Mouse (Mus musculus) embryo, embryonic 10 days (tissue): ENCODE measurements around the gene Gfer.

ENCODE experiments used
- DNase-seq: peaks from one replicate; pipeline ENCODE4 v3.0.0-alpha.2; 2015; ENCODE audit warnings: low spot score

Gene Gfer

DNA sequence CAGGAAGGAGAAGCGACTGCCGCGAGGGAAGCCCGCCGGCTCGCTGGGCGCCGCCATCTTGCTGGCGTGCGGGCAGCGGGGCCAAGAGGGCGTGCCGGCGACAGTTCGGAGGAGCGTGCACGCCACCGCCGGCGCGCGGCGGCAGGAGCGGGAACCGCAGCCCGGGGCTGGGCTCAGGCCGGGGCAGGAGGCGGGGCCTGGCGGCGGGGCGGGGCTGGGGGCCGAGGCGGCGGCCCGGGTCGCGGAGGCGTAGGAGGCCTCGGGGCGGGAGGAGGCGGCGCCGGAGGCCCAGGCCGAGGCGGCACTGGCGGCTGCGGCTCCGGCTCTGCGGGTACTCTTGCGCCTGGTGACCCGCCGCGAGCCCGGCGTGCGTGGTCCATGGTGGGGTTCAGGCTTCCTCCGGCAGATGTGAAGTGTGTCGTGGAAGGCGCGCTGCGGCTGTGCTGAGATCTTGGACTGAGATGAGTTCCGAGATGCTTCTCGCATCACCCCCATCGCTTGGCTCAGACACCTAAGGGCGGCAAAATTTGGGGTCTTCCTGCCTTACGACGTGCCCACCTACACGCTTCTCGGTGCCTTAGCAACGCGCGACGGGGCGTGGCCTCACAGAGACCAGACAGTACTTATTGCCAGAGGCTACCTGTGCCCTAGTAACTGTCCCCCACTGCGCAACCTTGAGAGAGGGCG, at the start of gene Gfer, which contains the start of gene Noxo1:
Gene Gfer, minus strand, starts transcription at position 146 of the 687 bp plus-strand sequence.
Gene Noxo1, plus strand, starts transcription at position 224 of the 687 bp plus-strand sequence.
- peak; percentile 90 for DNase-seq

GRCm38 (mm10) chr17:24744381-24744780, 48.4 kb upstream of the Gfer start:
- no peak for DNase-seq

DNA sequence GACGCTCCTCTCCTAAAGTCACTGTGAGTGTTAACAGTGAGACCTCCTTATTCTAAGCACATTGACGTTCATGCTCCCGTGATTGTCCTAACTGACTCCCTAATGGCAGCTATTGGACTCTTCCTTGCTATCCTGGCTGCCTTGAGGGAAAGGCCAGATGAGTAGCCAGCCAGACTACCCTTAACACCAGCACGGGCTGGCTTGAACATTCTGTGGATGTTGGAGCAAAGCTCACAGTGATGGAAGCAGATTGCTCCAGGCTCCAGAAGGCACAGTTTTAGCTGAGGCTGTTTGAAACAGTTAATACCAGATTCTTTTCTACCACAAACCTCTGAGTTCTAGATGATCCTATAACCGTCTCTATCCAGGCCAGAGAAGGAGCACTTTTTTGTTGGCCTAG, 47.9 kb upstream of the Gfer start:
- DNase-seq = no peak

DNA sequence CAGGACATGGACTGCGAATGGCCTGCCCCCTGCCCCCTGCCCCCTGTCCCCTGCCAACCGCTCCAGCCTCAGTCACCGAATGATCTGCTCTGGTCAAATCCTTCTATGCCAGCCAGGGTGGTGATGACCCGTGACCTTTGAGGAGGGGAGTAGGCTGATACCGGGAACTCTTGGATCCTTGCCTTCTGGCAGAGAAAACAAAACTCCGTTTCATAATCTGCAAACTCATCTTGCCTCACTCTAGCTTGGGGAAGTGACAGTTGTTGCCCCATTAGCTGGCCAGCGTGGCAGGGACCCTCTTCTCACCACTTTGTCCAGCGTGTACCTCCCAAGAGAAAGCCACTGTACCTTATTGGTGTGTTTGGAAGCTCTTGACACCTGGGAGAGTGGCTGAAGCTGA, 46.4 kb upstream of the Gfer start:
- DNase-seq = no peak

DNA sequence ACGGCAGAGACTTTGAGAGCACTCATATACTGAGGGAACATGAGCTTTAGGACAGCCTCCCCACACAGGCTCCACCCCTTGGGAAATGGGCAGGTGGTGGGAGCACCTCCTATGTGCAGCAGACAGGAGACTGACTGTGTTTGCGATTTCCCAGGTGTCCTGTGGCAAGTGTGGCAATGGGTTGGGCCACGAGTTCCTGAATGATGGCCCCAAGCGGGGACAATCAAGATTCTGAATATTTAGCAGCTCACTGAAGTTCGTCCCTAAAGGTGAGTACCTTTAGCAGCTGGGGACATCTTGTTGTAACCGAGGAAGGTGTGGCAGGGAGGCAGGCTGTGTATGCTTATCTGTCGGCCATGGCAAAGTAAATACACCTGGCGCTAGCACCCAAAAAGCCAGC, 44.0 kb upstream of the Gfer start:
- DNase-seq = no peak

DNA sequence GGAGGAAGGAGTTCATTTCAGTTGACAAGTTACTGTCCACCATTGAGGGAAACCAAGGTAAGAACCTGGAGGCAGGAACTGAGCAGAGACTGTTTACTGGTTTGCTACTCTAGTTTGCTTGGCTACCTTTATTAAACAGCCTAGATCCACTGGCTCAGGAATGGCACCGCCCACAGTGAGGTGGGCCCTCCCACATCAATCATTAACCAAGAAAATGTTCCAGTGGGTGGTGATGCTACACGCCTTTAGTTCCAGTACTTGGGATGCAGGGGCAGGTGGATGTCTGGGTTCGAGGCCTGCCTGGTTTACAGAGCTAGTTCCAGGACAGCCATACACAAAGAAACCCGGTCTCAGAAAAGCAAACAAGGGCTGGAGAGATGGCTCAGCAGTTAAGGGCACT, 42.3 kb upstream of the Gfer start:
- DNase-seq = no peak

DNA sequence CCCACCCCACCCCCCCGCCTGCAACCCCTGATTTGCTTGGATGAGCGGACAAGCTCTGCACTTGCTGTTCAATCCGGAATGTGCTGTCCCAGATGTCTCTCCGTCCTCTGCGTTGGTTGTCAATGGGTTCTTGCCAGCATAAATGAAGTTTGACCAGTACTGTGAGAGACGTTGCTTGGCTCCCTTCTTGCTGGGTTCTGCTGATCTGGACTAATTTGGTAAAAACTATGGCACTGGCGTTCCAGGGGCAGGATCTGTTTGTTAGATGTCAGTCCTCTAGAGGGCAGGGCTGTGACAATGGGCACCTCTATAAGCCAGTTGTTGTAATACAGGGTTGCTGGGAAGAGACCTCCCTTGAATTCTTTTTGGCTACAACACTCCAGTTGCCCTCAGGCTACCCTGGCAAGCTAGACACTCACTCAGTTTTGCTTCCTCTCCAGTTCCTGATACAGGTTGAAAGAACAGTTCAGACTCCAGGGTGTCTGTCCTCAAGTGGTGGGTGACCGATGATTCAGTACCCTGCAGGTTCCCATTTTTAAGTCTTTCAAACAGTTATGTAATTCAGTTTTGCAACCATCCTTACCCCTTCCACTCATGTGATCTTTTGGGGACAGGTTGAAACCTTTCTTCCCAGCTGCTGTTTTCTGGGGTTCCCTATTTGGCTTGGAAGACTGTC, 41.3 kb upstream of the Gfer start:
- peak; percentile 7 for DNase-seq

GRCm38 (mm10) chr17:24736330-24737051, 40.5 kb upstream of the Gfer start, which contains the start of gene Msrb1:
Gene Msrb1, plus strand, starts transcription at chr17:24736642.
- peak; percentile 98 for DNase-seq

- DNase-seq = no peak
These were observed 39.5 kb upstream of the Gfer start for GRCm38 (mm10) chr17:24735446-24735845.

GRCm38 (mm10) chr17:24734513-24734912, 38.6 kb upstream of the Gfer start:
- no peak for DNase-seq

- DNase-seq = no peak
These were observed 37.6 kb upstream of the Gfer start for GRCm38 (mm10) chr17:24733434-24734050.

DNA sequence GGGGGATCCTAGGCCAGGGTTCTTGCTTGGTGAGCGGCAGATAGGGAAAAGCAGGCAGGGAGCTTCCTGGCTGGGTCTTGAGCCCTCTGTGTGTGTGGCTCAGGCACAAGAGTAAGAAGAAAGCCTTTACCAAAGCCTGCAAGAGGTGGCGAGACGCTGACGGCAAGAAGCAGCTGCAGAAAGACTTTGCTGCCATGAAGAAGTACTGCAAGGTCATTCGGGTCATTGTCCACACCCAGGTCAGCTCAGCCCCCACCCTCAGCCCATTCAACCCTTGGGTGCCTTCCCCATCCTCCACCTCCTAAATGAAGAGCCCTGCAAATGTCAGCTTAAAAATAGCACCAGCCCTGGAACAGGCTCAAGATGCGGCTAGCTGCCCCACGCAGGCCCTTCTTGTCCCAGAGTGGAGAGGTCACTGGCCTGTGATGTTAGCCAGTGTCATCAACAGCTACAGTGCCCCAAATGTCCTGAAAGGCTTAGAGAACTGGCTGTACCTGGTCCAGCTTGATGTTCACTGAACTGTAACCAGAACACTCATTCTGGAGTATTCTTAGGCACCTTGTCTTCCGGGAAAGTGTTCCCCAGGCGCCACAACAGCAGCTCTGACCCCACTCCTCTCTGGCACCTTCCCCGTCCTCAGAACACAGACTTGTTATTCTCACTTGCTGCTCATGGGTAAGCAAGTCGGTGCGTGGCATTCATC, 36.4 kb upstream of the Gfer start:
- no peak for DNase-seq

DNA sequence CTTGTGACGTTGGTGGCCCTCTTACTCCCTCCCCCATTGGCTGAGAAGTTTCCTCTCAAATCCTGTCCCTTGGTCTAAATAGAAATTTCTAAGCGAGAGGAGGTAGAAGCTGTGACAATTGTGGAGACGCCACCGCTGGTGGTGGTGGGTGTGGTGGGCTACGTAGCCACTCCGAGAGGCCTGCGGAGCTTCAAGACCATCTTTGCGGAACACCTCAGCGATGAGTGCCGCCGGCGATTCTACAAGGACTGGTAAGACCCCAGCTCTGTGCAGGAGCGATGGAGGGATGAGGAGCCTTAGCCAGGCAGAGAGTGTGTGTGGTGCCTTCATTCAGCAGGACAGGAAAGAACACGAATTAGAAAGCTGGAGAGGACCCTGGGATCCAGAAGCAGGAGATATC, 34.8 kb upstream of the Gfer start:
- DNase-seq = no peak

DNA sequence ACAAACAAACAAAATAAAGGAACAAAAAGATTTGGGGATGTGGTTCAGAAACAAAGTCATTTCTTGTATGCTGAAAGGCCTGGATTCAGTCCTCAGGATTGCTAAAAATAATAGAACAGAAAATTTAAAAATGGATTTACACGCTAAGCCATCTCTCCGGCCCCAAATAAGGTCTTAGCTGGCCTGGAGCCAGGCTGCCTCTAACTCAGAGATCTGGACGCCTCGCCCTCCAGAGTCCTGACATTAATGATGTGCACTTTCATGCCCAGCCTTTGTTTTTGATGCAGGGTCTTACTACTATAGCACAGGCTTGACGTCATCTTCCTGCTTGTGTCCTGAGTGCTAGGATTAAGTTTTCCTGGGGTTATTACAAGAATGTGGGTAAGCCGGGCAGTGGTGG, 33.1 kb upstream of the Gfer start:
- DNase-seq = no peak

- no peak for DNase-seq
These were observed 32.2 kb upstream of the Gfer start for GRCm38 (mm10) chr17:24728184-24728583.

GRCm38 (mm10) chr17:24727618-24728017, 31.7 kb upstream of the Gfer start, which contains the start of gene Rpl3l:
Gene Rpl3l, plus strand, starts transcription at chr17:24727820.
- DNase-seq = no peak

DNA sequence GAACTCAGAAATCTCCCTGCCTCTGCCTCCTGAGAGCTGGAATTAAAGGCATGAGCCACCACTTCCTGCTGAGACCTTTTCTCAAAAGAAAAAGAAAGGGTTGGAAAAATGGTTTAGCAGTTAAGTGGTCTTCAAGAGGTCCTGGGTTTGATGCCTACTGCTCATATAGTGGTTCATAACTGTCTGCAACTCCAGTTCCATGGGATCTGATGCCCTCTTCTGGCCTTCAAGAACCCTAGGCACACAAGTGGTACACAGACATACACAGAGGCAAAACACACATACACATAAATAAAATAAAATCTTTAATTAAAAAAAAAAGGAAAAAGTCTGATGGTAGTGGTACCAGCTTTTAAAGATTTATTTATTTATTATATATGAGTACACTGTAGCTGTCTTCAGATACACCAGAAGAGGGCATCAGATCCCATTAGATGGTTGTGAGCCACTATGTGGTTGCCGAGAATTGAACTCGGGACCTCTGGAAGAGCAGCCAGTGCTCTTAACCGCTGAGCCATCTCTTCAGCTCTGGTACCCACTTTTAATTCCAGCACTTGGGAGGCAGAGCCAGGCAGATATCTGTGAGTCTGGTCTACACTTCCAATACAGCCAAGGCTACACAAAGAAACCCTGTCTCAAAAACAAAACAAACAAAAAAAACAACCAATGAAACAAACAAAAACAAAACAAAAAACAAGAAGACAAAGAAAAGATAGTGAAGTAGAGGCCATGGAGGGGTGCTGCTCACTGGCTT, 29.9 kb upstream of the Gfer start:
- no peak for DNase-seq

GRCm38 (mm10) chr17:24724184-24724583, 28.2 kb upstream of the Gfer start, which contains the start of gene Ndufb10:
Gene Ndufb10, minus strand, starts transcription at chr17:24724478.
- DNase-seq = peak; percentile 99

DNA sequence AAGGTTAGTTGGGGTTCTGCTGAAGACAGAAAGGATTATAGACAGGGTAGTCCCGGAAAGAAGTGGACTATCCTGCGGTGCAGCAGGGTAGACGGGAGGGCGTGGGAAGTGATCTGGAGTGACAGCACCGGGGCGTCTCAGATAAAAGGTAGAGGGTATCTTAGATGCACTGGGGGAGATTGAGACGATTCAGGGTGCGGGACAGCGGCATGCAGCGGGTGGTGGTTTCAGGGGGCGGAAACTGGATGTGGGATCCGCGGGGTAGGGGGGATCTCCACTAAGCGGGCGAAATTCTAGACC, 27.9 kb upstream of the Gfer start:
- DNase-seq = peak; percentile 43

- peak; percentile 24 for DNase-seq
These were observed 27.3 kb upstream of the Gfer start for GRCm38 (mm10) chr17:24723122-24723880.
